Mouse (Mus musculus): ENCODE results near the gene Krtap27-1. TPM values are rescaled to one million over a fixed set of nuclear protein-coding genes. Genes with fewer than 3 reads are reported as not detected.

The Krtap27-1 gene
- total RNA-seq (2014; rRNA removed): not detected in 2 replicates
- polyA plus RNA-seq (2015; fragmentation: Nextera tagmentation; extraction: Ambion mirVana): not detected in 2 replicates

- no peaks in the 10 kb centered on the region for H3K4me1 ChIP-seq (ENCODE audit: insufficient read depth, low read length)
- H3K9ac ChIP-seq (replicated peaks; ENCODE audit: low read length): no peak within 1 kb of the TSS
- no peaks in the 10 kb centered on the region for H3K9me3 ChIP-seq (ENCODE audit: low read length)
- no peak within 1 kb of the TSS for H3K4me3 ChIP-seq (ENCODE audit: low read length)
- H3K27ac ChIP-seq: no peak within 1 kb of the TSS
- DNase-seq (ENCODE audit: low spot score) (no peak), ATAC-seq (no peak)
- H3K36me3 ChIP-seq (ENCODE audit: insufficient read depth, low read length): no peaks in the 10 kb centered on the region
- no peak for TF ChIP-seq CTCF (IDR thresholded peaks at IDR 0.05; ENCODE audit: low read depth)
- no peak within 1 kb of the TSS for H3K4me2 ChIP-seq (ENCODE audit: low read depth, low read length)
- 89% methylated on average over 4 of the region's 4 CpGs for WGBS
- H3K27me3 ChIP-seq (ENCODE audit: insufficient read depth, low read length): no peaks in the 10 kb centered on the region
Observed at GRCm38 (mm10) chr16:88671571-88671970, at the start of gene Krtap27-1. TSS of gene Krtap27-1 (minus strand) at chr16:88671671.

DNA sequence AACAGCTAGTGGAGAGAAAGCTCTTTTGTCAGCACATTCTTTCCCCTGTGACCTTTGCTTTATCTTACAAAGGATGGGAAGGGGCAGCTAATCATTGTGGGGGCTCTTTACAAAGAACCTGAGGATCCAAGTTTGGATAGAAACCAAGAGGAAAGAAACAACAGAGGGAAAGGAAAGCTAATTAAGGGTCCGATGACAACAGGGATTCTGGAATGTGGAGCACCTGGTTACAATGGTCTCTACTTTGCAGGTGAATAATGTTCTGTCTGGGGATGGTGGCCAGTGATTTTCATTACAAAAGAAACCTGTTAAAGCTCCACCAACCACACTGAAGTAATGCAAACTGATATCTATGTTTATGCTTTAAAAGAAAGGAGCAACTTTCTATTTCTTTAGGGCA is 48.6 kb upstream of the Krtap27-1 start:
- Histone ChIP-seq H3K9ac (replicated peaks; ENCODE audit: low read length) (no peak overlapping the region), H3K4me1 (ENCODE audit: insufficient read depth, low read length) (no peaks in the 10 kb centered on the region), H3K4me3 (ENCODE audit: low read length) (no peak overlapping the region), H3K4me2 (ENCODE audit: low read depth, low read length) (no peak overlapping the region), H3K27ac (no peak overlapping the region), H3K36me3 (ENCODE audit: insufficient read depth, low read length) (no peaks in the 10 kb centered on the region), H3K9me3 (ENCODE audit: low read length) (no peaks in the 10 kb centered on the region), H3K27me3 (ENCODE audit: insufficient read depth, low read length) (no peaks in the 10 kb centered on the region)
- WGBS: 12% methylated on average over 1 of the region's 1 CpGs
- no peak for TF ChIP-seq CTCF (IDR thresholded peaks at IDR 0.05; ENCODE audit: low read depth)
- DNase-seq (ENCODE audit: low spot score): no peak
- ATAC-seq: no peak

GRCm38 (mm10) chr16:88716549-88716948 is 45.1 kb upstream of the Krtap27-1 start:
- H3K4me1 ChIP-seq (ENCODE audit: insufficient read depth, low read length): no peaks in the 10 kb centered on the region
- H3K27me3 ChIP-seq (ENCODE audit: insufficient read depth, low read length): no peaks in the 10 kb centered on the region
- H3K27ac ChIP-seq: no peak overlapping the region
- no peaks in the 10 kb centered on the region for H3K9me3 ChIP-seq (ENCODE audit: low read length)
- DNase-seq (ENCODE audit: low spot score) (no peak), ATAC-seq (no peak)
- H3K4me2 ChIP-seq (ENCODE audit: low read depth, low read length): no peak overlapping the region
- no peak overlapping the region for H3K9ac ChIP-seq (replicated peaks; ENCODE audit: low read length)
- no peak for TF ChIP-seq CTCF (IDR thresholded peaks at IDR 0.05; ENCODE audit: low read depth)
- H3K36me3 ChIP-seq (ENCODE audit: insufficient read depth, low read length): no peaks in the 10 kb centered on the region
- no peak overlapping the region for H3K4me3 ChIP-seq (ENCODE audit: low read length)

DNA sequence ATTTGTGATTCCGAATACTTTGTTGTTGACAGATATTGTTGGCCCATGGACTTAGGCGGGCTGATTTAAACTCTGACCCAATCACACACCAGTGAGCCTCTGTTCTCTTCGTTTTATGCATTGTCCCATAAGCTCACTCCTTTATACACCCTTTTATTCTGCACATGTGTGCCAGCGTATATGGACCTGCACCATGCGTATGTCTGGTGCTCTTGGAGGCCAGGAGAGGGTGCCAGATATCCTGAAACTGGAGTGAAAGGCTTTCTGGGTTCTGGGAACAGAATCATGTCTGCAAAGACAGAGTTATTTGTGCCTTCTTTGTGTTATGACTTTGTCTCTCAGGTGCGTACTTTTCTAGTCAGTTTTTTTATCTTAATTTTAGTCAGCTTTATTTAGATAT is 39.8 kb upstream of the Krtap27-1 start:
- 88% methylated on average over 6 of the region's 6 CpGs for WGBS
- H3K36me3 ChIP-seq (ENCODE audit: insufficient read depth, low read length): no peaks in the 10 kb centered on the region
- H3K27me3 ChIP-seq (ENCODE audit: insufficient read depth, low read length): no peaks in the 10 kb centered on the region
- no peak overlapping the region for H3K9ac ChIP-seq (replicated peaks; ENCODE audit: low read length)
- no peaks in the 10 kb centered on the region for H3K4me1 ChIP-seq (ENCODE audit: insufficient read depth, low read length)
- H3K9me3 ChIP-seq (ENCODE audit: low read length): no peaks in the 10 kb centered on the region
- no peak overlapping the region for H3K4me2 ChIP-seq (ENCODE audit: low read depth, low read length)
- no peak overlapping the region for H3K4me3 ChIP-seq (ENCODE audit: low read length)
- H3K27ac ChIP-seq: no peak overlapping the region
- DNase-seq (ENCODE audit: low spot score) (peak; percentile 18), ATAC-seq (no peak)
- peak; percentile 46 for TF ChIP-seq CTCF (IDR thresholded peaks at IDR 0.05; ENCODE audit: low read depth)

GRCm38 (mm10) chr16:88710757-88711156 is 39.3 kb upstream of the Krtap27-1 start:
- Histone ChIP-seq H3K4me2 (ENCODE audit: low read depth, low read length) (no peak overlapping the region), H3K9me3 (ENCODE audit: low read length) (no peaks in the 10 kb centered on the region), H3K9ac (replicated peaks; ENCODE audit: low read length) (no peak overlapping the region), H3K36me3 (ENCODE audit: insufficient read depth, low read length) (no peaks in the 10 kb centered on the region), H3K27ac (no peak overlapping the region), H3K4me3 (ENCODE audit: low read length) (no peak overlapping the region), H3K27me3 (ENCODE audit: insufficient read depth, low read length) (no peaks in the 10 kb centered on the region), H3K4me1 (ENCODE audit: insufficient read depth, low read length) (no peaks in the 10 kb centered on the region)
- WGBS: 73% methylated on average over 4 of the region's 4 CpGs
- no peak; the same call in 1 of the 2 replicates for TF ChIP-seq CTCF (IDR thresholded peaks at IDR 0.05; ENCODE audit: low read depth)
- no peak for DNase-seq (ENCODE audit: low spot score)
- ATAC-seq: no peak

- no peaks in the 10 kb centered on the region for H3K9me3 ChIP-seq (ENCODE audit: low read length)
- DNase-seq (ENCODE audit: low spot score) (peak; percentile 9), ATAC-seq (peak; percentile 49; the same call in 1 of the 2 replicates)
- 78% methylated on average over 10 of the region's 10 CpGs for WGBS
- no peak for TF ChIP-seq CTCF (IDR thresholded peaks at IDR 0.05; ENCODE audit: low read depth)
- H3K4me3 ChIP-seq (ENCODE audit: low read length): no peak within 1 kb of the TSS
- no peak within 1 kb of the TSS for H3K27ac ChIP-seq
- H3K9ac ChIP-seq (replicated peaks; ENCODE audit: low read length): no peak within 1 kb of the TSS
- H3K27me3 ChIP-seq (ENCODE audit: insufficient read depth, low read length): no peaks in the 10 kb centered on the region
- H3K36me3 ChIP-seq (ENCODE audit: insufficient read depth, low read length): no peaks in the 10 kb centered on the region
- no peak within 1 kb of the TSS for H3K4me2 ChIP-seq (ENCODE audit: low read depth, low read length)
- no peaks in the 10 kb centered on the region for H3K4me1 ChIP-seq (ENCODE audit: insufficient read depth, low read length)
Observed at GRCm38 (mm10) chr16:88707496-88708012, 36.1 kb upstream of the Krtap27-1 start, which contains the start of gene 2310061N02Rik. TSS of gene 2310061N02Rik (minus strand) at chr16:88707962.

- no peaks in the 10 kb centered on the region for H3K4me1 ChIP-seq (ENCODE audit: insufficient read depth, low read length)
- DNase-seq (ENCODE audit: low spot score) (no peak), ATAC-seq (no peak)
- no peaks in the 10 kb centered on the region for H3K27me3 ChIP-seq (ENCODE audit: insufficient read depth, low read length)
- H3K27ac ChIP-seq: no peak overlapping the region
- H3K9ac ChIP-seq (replicated peaks; ENCODE audit: low read length): no peak overlapping the region
- no peaks in the 10 kb centered on the region for H3K9me3 ChIP-seq (ENCODE audit: low read length)
- H3K4me3 ChIP-seq (ENCODE audit: low read length): no peak overlapping the region
- WGBS: 54% methylated on average over 4 of the region's 4 CpGs
- no peaks in the 10 kb centered on the region for H3K36me3 ChIP-seq (ENCODE audit: insufficient read depth, low read length)
- H3K4me2 ChIP-seq (ENCODE audit: low read depth, low read length): no peak overlapping the region
- no peak for TF ChIP-seq CTCF (IDR thresholded peaks at IDR 0.05; ENCODE audit: low read depth)
Observed at GRCm38 (mm10) chr16:88701072-88701864, 29.8 kb upstream of the Krtap27-1 start.

All from hindbrain, postnatal 0 days (tissue).